Mouse (Mus musculus): ENCODE measurements around the gene Srsy. TPM values are rescaled to one million over a fixed set of nuclear protein-coding genes. Genes with fewer than 3 reads are reported as not detected.
"Not testable (repeated sequence)": the region's sequence is repeated elsewhere in the genome, so short reads cannot be mapped to it uniquely, and the experiment has no call there.

Gene Srsy
- not detected for total RNA-seq (2021)

GRCm38 (mm10) chrY:17937230-17937629, at the start of gene Srsy:
Gene Srsy, minus strand, starts transcription at chrY:17937330.
- DNase-seq (ENCODE audit: low spot score); intact Hi-C loops (cut with DNase I): not testable (repeated sequence)

Other genes starting within 250 kb of the Srsy start
- not detected for gene Gm21904, start 91.1 kb downstream of the Srsy start, total RNA-seq (2021)
- gene Gm20772, start 62.6 kb downstream of the Srsy start, total RNA-seq (2021), result not detected
- not detected for gene Gm20831, start 62.6 kb downstream of the Srsy start, total RNA-seq (2021)
- gene Gm21764, start 124.5 kb upstream of the Srsy start, total RNA-seq (2021), result not detected
- not detected for gene Ssty1, start 151.8 kb upstream of the Srsy start, total RNA-seq (2021)